Mouse (Mus musculus): Measurements from ENCODE around the gene St6galnac5. TPM values are rescaled to one million over a fixed set of nuclear protein-coding genes. Genes with fewer than 3 reads are reported as not detected.
A peak's percentile ranks its signal among the peaks of the same experiment; 100 is the strongest.
"Not testable (repeated sequence)": the region's sequence is repeated elsewhere in the genome, so short reads cannot be mapped to it uniquely, and the experiment has no call there.

St6galnac5 gene
- total RNA-seq, 2 experiments from 2014 or later = 0.18 to 0.33 TPM

DNA sequence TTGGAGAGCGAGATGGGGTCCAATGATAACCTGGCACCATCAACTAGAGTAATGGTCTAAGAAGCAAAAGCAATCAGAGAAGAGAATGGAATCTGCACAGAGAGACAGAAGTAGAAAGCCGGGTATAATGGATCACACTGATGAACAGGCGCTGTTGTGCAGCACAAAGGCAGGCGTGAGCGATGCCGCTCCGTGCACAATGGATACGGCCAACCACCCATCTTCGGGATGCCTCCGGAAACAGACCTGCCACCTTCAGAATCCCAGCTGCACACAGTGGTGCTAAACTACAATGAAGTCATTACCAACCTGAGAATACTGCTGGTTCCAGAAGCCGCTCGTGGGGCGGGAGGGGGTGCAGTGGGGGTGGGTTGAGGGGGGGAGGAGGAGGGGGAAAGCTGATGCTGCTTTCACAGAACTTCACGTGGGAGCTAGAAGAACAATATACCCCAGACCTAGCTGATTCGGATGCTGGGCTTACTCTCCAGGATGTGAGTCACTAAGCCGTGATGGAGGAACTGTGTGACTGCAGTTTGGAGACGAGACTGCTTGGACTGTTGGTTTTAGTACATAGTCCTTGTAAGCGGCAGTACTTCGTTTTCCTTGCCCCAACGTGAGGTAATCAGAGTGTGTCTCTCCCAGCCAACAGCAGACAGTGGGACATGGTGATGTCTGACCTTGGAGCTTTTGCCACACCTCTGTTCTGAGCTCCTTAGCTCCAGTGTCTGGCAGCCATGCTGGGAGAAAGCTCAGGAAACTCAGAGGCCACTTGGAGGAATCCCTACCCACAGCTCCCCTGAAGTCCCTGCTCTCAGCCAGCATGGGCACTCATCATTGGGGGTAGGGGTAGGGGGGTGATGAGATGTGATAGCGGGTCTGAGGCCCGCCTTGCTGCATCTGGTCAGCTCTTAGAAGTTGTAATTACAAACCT, 115.7 kb downstream of the St6galnac5 start:
- no peak for DNase-seq

DNA sequence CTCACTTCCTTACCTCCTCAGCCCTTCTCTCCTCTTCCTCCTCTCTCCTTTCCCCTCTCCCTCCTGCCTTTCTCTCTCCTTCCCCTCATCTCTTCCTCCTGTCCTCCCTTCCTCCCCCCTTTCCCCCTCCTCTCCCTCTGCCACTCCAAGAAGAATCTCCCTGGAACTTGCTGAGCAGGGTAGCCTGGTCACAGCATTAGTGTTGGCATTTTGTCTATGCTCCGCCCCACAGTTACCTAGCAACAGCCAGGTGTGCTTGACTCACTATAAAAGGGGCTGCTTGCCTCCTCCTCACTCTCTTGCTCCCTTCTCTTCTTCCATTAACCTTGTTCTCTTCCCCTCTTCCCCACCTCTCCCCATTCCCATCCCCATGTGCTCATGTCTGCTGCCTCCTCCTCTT, 120.1 kb downstream of the St6galnac5 start:
- no peak for DNase-seq

DNA sequence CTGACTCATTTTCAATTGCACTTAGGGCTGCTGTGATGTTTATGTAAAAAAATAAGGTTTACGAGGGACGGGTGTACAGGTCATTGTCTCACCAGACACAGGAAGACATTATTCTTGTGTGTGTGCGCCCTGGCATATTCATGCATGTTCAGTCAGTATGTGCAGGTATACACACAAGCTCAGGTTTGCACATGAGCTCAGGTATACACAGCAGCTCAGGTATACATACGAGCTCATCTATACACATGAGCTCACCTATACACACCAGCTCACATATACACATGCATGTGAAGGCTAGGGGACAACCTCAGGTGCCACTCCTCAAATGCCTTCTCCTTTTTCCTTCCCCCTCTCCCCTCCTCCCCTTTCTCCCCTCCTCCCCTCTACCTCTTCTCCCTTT, 120.6 kb downstream of the St6galnac5 start:
- no peak for DNase-seq

DNA sequence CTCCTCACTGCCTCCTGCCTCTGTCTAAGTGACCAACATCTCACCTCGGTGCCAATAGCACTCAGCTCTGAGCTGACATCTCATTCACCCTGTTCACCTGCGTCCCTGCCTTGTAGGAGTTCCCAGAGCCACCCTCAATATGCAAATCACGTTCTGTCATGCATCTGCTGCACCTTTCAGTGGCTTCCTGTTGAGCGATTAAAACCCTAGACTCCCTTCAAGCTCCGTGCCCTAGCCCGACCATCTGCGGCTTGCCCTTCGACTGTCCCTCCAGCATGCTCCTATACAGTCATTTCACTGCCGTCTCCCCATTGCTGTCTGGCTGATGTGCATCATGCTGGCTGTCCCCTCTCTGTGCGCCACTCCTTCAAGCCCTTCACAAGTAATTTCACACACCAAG, 126.0 kb downstream of the St6galnac5 start:
- no peak for DNase-seq

DNA sequence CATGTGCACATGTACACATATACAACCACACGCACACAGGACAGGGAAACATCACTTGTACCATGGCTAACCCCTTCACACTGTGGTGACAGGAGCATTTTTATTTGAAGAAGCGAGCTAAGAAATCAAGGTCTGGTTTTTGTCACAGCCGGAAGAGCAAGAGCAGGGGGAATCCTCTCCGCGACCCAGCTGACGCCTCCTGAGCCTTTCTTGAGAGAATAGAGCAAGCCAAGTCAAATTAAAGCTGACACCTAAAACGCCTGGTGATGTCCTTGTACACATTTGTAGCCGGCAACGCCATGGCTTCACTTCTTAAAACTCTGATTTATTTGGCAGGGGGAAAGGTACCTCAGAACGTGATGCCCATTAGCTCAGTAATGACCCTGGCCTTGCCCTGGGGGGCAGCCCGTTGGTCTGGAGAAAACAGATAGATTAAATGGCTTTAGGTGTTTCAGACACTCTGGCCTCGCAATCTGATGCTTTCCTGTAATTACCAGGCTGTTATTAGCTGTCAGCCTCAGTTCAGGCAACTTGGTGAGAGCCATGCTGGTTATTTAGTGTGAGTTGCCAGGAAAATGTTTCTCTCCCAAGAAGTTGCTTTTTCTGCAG, 126.9 kb downstream of the St6galnac5 start:
- DNase-seq = no peak

DNA sequence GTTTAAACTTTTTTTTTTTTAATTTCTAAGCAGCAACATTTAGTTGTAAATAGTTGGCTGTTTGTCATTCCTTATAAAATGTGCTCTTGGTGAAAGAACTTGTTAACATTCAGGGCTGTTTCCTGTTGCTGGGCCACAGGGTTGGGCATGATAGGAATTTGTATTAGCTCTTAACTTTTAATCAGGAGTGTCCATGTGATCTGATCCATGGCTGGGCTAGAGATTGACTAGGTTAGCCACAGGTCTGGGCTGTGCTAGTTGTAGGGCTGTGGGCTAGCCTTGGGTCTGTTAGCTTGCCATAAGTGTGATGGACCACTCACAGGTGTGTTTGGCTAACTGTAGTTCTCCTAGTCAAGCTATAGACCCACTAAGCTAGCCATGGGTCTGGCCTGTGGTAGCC, 138.1 kb downstream of the St6galnac5 start:
- no peak for DNase-seq

DNA sequence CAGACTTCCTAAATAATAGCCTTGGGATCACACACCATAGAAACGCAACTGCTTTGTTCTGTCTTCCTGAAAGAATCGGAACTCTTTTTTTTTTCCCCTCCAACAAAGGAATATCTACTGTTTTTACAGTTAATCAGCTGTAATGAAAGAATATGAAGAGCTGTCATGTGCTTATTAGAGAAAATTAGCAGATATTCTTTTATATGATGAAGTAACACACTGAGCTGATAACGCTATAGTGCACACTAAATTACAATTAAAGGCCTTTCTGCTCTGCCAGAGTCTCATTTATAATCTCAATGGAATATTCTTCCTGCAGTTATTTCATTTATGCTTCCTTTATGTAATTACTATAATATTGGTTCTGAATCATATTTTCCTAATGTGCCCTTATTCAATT, 139.4 kb downstream of the St6galnac5 start:
- no peak for DNase-seq

DNA sequence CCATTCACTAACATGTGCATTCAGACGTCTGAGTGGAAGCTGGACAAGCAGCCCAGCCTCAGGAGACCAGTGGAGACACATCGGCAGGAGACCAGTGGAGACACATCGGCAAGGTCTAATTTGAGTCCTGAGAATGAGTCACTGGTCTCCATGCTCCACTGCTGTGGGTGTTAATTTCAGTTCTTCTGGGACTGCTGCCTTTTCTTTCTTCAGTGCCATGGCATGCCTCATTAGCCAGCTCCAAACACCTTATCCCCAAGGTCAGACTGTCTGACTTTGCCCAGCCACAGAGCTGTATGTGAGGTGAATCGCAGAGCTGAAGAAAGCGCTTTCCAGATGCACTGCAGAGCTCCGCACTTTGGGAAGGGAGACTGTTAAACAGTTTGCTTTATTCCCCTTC, 140.8 kb downstream of the St6galnac5 start:
- DNase-seq = no peak

DNA sequence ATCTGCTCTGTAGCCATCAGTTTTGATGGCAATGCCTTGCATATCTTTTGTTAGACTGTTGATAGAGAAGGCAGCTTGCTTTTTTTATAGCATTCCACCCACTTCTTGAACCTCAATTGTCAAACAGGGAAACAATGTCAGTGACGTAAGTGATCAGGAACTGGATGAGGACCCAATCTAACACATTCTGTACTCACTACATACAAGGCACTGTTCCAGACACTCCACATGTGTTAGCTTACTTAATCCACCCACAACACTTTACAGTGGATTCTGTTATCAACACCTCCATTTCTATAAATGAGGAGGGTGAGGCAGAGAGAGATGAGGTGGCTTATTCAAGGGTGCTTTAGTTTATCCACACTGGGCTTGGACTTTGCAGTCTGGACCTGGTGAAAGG, 144.1 kb downstream of the St6galnac5 start:
- DNase-seq = no peak

DNA sequence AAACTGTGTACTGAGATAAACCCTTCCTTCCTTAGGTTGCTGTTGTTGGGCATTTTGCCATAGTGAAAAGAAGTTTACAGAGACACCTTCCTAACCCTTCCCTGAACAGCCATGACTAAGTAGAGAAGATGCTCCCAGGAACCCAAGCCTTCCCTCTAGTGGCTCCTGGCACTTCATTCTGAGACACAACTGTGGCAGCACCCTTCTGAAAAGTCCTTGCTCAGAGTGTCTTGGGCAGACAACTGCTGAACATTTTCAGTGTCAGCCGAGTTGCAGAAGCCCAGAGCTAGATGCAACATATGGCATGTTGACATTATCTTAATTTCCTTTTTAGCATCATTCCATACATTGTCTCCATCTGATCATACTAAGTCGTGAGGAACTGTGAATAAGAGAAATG, 144.6 kb downstream of the St6galnac5 start:
- DNase-seq = no peak

DNA sequence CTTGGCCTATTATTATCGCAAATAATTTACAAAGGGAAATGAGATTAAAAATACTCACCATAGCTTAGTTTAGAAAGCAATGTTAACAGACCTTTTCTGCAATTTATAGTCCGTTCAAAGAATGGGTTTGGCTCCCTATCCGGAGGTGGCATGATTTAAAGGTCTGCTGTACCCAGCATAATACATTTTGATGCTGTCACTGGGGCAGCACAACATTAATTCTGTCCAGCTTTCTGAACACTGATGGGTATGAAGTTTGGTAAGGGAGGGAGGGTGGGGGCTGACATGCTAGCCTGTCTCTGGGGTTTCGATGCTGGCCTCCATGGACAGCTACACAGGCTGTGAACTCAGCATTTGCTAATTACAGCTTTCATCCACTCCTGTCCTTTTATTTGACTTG, 149.6 kb downstream of the St6galnac5 start:
- DNase-seq = no peak

DNA sequence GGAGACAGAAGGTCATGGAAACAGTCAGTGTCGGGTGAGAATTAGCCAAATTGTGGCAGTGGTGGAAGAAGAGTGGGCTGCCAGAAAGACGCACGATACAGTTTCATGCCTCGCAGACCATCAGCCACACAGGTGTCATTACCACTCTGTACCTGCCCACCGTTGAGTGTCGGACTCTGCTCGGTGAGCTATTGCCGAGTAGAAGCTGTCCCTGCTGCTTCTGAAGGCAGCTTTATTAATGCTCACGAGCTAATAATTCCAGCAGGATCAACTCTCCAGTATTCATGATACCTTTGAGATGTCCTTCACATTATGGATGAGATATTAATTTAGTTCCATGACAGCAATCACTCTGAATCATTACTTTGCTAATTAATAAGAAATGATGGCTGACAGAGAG, 150.1 kb downstream of the St6galnac5 start:
- no peak for DNase-seq

DNA sequence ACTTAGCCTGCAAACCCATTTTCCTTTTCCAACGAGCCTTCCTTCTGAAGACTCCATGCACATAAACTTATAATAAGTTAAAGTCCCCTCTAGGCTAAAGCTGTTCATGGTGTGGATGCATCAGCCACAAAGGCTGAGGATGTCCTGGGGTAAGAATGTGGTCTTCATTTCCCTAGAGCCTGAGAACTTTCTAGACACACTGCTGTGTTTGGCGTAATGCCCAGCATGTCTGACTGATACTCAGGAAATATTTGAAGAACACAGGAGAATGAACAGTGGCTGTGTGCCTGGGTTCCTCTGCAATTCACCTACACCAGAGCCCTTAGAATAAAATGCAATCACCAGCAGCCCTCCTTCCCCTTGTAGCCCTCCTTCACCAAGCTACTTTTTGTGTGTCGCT, 150.7 kb downstream of the St6galnac5 start:
- DNase-seq = no peak

DNA sequence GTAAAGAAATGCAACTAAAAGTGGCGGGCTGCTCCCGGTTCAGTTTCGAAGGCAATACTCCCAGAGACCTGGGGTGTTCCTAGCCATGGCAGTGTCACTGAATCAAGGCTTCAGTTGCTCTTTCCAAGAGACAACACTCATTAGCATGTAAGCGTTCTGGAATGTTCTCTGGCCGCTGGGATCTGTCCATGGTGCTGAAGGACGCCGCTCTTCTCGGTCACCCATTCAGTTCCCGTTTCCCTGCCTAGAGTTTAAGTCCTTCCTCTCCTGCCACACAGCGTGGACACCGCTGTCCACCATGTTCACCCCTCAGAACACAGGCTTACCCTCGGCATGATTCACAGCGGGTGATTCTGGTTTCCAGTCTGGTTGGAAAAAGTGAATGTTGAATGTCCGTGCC, 160.8 kb downstream of the St6galnac5 start:
- DNase-seq = peak; percentile 85

DNA sequence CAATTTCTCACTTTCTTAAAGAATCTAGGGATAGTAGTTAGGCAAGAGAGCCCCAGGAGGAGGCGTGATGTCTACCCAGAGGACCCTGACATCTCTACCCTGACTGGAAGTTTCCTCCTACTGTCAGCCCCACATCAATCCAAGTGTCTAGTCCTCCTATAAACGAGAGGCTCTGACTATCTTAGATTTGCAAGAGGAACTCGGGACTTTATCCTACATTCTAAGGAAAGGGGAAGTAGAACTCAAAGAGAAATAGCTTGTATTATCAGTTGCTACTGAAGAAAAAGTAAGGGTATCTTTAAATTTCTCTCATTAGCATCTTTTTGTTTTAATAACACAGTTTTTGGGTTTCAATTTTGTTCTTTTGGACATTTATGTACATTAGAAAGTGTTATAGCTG, 161.6 kb downstream of the St6galnac5 start:
- no peak for DNase-seq

DNA sequence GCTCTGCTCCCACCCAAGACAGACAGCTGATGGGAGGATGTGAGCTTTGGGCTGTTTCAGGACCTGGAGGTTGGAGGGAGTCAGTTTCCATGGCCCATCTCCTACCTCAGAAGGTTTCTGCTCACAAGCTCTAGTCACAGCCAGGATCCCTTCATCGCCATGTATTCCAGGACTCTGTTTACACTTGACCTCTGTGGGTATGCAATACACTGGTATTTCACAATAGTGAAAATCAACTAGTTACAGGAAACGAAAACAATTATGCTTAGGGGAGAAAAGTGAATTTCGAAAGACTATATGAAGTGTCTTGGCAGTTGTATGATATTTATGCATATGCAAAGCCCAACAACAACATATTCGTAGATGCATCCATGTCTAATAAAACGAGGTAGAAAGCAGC, 166.9 kb downstream of the St6galnac5 start:
- no peak for DNase-seq

DNA sequence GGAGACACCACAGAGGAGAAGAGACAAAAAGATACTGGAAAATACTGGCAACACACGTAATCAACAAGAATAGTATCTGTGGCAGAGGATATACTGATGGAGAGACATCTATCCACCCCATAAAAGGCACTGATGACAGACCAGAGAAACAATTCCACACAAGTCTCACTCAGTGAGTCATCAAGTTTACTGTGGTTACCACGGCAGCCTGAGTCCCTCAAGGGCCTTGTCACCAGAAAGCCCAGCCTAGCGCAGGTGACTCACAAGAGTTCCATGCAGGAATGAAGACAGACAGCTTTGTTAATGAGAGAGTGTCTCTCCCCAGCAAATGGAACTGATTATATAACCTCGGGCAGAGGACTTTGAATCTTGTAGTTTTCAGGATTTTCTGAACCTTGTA, 168.1 kb downstream of the St6galnac5 start:
- DNase-seq = no peak

DNA sequence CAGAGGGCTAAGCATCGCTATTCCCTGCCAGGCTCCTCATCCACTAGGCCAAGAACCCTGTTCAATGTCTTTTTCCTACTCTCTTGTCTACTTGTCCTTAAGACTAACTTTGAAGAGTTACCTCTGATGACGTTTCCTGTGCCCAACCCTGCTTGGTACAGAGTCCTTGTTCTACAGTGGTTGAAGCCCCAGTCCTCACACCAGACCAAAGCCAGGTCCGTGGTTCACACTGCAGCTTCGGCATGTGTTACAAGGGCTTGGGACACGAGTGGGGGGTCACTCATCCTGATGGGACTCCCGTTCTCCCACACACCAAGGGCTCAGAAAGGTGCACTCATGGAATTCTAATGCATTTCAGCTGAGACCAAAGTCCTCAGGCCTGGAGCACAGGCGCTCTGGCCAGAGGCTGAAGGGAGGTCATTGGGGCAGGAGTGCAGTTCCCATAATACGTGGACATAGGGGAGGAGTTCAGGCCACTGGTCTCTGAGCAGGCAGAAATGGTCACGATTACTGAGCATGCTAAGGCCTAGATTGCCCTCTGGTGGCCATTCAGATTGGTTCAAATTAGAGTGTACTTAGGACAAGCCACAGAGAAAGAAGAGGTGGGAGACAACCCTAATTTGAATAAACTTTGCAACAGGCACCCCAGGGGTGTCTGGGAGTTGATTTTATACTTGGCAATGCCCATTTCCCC, 182.2 kb downstream of the St6galnac5 start:
- DNase-seq = peak; percentile 25

DNA sequence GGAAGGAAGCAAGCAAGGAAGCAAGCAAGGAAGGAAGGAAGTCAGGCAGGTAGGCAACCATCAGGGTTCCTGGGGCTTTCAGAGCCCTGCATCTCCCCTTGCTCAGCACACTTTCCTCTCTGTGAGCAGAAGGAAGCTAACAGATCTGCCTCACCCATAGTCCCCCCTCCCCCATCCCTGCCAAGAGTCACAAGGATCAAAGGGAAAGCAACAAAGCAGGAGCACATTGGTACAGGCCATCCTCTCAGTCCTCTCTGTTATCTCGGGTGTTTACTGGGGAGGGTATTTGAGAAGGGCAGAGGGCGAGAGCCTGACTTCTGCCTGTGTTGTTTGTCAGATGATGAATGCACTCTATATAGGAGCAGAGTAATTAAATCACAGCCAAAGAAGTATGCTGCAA, 184.7 kb downstream of the St6galnac5 start:
- DNase-seq = no peak

DNA sequence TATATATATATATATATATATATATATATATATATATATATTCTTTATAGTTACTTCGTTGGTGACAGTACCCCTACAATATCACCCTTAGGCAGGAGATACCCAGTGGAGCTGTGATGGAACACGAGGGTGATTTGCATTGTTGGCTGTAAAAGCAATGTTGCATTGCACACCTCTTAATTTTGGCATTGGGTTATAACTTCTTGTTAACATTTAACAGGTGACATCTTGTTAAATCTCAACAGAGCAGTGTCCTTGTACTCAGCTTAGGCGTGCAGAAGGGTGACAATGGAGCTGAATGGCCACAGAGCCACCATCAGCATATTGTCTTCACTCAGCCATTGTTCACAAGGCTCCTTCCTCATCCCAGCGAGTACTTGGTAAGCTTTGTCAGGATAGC, 185.8 kb downstream of the St6galnac5 start:
- no peak for DNase-seq

DNA sequence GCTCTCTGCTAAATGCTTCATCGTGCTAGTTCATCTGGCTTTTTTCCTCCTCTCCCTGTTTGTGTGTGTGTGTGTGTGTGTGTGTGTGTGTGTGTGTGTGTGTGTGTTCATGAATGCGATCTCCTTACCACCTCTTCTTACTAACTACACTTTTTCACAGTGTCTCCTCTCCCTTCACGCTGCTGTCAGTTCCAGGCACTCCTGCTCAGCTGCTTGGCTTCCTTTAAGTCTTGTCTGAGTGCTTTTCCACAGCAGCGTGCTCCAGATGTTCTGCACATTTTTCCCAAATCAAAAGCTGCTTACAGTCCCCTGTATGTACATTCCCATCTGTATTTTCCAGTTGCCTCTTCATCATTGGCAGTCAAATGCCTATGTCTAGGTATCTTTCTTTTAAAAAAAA, 189.0 kb downstream of the St6galnac5 start:
- DNase-seq = no peak

DNA sequence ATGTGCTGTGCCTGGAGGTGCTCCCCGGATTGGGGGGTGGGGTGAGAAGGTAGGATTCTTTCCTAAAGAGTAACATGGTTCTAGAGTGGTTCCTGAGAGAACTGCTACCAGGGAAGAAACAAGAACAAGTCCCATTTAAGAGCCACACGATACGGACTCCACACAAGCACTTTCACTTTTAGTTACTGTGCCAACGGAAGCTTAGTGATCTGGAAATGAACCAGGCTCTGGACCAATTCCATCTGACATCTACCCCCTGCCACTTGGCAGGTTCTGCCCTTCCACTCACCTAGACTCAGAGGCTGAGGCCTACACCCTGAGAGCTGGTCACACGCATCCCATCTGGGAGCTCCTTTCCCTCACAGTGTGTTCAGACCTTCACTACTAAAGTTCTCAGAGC, 189.4 kb downstream of the St6galnac5 start:
- DNase-seq = no peak

DNA sequence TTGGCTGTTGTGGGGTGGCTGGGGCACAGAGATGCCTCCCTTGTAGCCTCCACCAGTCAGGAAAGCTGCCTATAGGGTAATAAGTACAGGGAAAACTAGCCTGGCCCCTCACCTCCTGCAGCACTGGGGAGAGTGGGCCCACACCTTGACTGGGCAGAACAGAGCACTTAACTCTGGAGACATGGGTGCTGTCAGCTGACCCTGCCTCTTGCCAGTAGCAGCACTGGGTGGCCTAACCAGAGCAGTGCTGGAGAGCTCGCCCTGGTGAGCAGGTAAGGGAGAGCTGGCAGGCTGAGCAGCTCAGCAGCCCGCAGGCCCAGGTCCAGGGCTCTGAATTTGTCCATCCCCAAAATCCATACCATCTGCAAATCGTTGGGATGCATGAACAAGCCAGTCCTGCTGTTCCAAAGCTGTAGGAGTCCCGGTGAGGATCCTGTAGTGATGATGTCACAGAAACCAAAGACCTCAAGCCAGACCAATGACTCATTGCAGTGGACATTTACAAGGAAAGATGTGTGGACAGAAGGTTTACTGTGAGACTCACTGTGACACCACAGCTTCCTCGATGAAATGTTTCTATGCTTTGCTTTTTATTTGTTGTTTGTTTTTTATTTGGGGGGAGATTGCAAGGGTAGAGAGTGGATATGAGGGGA, 193.6 kb downstream of the St6galnac5 start:
- not testable (repeated sequence) for DNase-seq

Measured in gastrocnemius, postnatal 10 days (tissue).